Mouse (Mus musculus) intestine, embryonic 15.5 days (tissue): ENCODE measurements at regions not wholly inside any gene's neighbourhood (a gene's known extent, or its start where the extent isn't known, plus 50 kb on each side); places are given as distances from the start of the nearest gene placed in this dataset.

Experiments used
- ATAC-seq: fragments of 200-750 bp; cut with Nextera tagmentation; 2 replicates; pipeline ENCODE4 v1.8.0; 2017; ENCODE audit warnings: moderate TSS enrichment, moderate library complexity
- H3K27ac ChIP-seq: fragments of 300-500 bp; sonication (generic); 2 replicates; pipeline ENCODE4 v1.5.1; 2015; ENCODE audit warnings: mild to moderate bottlenecking, inconsistent platforms
- H3K27me3 ChIP-seq: fragments of 300-500 bp; sonication (generic); replicated peaks from 2 replicates; pipeline ENCODE4 v1.6.1; 2015; ENCODE audit warnings: inconsistent platforms
- H3K36me3 ChIP-seq: fragments of 300-500 bp; sonication (generic); 2 replicates; pipeline ENCODE4 v1.6.1; 2015; ENCODE audit warnings: inconsistent platforms
- H3K4me1 ChIP-seq: fragments of 300-500 bp; sonication (generic); replicated peaks from 2 replicates; pipeline ENCODE4 v1.6.1; 2015; ENCODE audit warnings: inconsistent platforms
- H3K4me2 ChIP-seq: fragments of 300-500 bp; sonication (generic); replicated peaks from 2 replicates; pipeline ENCODE4 v1.6.1; 2015; ENCODE audit warnings: mild to moderate bottlenecking, inconsistent platforms
- H3K4me3 ChIP-seq: fragments of 300-500 bp; sonication (generic); replicated peaks from 2 replicates; pipeline ENCODE4 v1.5.1; 2015; ENCODE audit warnings: inconsistent platforms
- H3K9ac ChIP-seq: fragments of 300-500 bp; sonication (generic); 2 replicates; pipeline ENCODE4 v1.6.1; 2015; ENCODE audit warnings: inconsistent platforms
- H3K9me3 ChIP-seq: fragments of 300-500 bp; sonication (generic); 2 replicates; pipeline ENCODE4 v1.6.1; 2016; ENCODE audit warnings: inconsistent platforms
- WGBS: fragments of 180-500 bp; shearing (Covaris S2); methylation state at CpG from one replicate; pipeline ENCODE4 v1.1.7; 2015; 5-methylcytosine and 5-hydroxymethylcytosine counted together

DNA sequence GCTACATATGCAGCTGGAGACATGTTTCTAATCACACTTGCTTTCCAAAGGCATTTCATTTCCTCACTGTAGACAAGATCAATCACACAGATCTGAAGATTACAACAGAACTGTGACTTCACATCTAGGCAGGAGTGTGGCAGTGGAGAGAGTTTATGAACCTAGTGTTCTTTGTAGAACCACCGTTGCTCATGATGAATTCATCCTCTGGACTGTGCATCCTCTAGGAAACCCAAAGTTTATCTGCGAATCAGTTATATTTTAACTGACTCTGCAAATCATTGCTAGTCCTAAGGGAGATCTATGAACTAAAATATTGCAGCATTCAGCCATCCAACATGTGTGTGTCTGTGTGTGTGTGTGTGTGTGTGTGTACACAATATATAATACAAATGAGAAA, 165.4 kb downstream of the Trib2 start:
- 74% methylated on average over 2 of the region's 2 CpGs for WGBS
- Histone ChIP-seq H3K4me1 (no peaks in the 10 kb centered on the region), H3K9ac (no peak overlapping the region), H3K27ac (no peak overlapping the region), H3K27me3 (no peaks in the 10 kb centered on the region), H3K4me2 (no peak overlapping the region), H3K36me3 (no peaks in the 10 kb centered on the region), H3K4me3 (no peak overlapping the region), H3K9me3 (no peaks in the 10 kb centered on the region)
- no peak for ATAC-seq

DNA sequence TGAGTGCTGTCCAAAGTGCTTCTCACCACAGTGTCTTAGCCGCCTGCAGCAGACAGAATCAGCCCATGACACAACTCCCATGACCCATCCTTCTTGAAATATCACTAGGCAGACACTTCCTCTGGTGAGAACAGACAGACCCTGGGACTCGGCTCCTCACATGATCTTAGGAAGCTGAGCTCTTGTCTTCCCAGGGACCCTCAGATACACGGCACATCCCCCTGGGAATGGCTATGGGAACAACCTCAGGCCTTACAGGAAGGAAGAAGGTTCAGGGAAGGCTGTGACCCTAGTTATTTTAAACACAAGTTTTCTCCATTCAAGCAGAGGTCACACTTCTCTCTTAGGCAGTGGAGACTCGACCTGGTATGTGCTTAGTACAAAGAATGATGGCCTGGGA, 166.8 kb downstream of the Trib2 start:
- WGBS: 57% methylated on average over 4 of the region's 4 CpGs
- H3K9ac ChIP-seq: no peak overlapping the region
- no peaks in the 10 kb centered on the region for H3K4me1 ChIP-seq
- H3K27me3 ChIP-seq: no peaks in the 10 kb centered on the region
- H3K9me3 ChIP-seq: no peaks in the 10 kb centered on the region
- H3K27ac ChIP-seq: no peak overlapping the region
- no peak overlapping the region for H3K4me2 ChIP-seq
- H3K36me3 ChIP-seq: no peaks in the 10 kb centered on the region
- no peak for ATAC-seq
- no peak overlapping the region for H3K4me3 ChIP-seq

DNA sequence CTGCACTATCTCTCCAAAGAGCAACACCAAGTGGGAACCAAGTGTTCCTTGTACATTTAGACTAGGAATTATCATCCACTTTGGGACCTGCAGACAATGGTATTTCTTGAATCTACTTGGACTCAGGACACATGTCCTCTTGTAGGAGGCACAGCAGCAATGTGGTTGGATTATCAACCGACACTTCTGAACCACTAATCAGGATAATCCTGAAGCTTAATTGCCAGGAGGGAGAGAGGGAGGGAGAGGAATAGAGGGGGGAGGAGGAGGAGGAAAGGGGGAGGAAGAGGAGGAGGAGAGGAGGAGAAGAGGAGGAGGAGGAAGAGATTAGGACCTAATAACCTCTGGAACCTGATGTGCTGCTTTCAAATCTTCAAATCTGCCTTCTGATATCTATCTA, 167.5 kb downstream of the Trib2 start:
- H3K27ac ChIP-seq: no peak overlapping the region
- H3K4me3 ChIP-seq: no peak overlapping the region
- no peak overlapping the region for H3K4me2 ChIP-seq
- H3K27me3 ChIP-seq: no peaks in the 10 kb centered on the region
- ATAC-seq: no peak
- H3K4me1 ChIP-seq: no peaks in the 10 kb centered on the region
- H3K9ac ChIP-seq: no peak overlapping the region
- H3K36me3 ChIP-seq: no peaks in the 10 kb centered on the region
- 77% methylated on average over 1 of the region's 1 CpGs for WGBS
- H3K9me3 ChIP-seq: no peaks in the 10 kb centered on the region

DNA sequence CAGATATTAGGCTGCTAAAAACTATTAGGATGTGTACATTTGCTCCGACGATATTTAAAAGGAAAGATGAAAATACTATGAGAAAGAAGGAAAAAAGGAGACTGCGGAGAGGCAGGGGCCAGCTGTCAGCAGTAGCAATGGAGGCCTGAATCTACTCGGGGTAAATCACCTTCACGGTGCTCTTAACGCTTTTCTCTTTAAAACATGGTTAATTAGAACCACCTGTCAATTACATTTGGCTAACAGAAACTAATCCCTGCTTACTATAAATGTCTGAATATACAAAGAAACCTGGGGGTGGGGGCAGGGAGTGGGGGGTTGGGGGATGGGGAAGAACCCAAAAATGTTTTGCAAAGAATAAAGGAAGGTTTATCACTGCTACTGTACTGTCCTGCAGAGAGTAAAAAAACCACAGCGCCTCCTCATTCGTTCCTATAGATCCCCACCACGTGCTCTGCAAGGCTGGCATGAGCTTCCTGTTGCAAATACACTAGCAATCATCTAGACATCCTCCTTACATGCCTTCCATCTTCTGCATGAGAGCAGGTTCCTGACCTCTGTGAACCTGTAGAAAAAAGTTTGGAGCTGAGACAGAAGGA, 172.5 kb downstream of the Trib2 start:
- Histone ChIP-seq H3K9ac (no peak overlapping the region), H3K4me2 (no peak overlapping the region), H3K4me3 (no peak overlapping the region), H3K4me1 (no peaks in the 10 kb centered on the region), H3K36me3 (no peaks in the 10 kb centered on the region), H3K9me3 (no peaks in the 10 kb centered on the region), H3K27ac (no peak overlapping the region), H3K27me3 (no peaks in the 10 kb centered on the region)
- 58% methylated on average over 9 of the region's 9 CpGs for WGBS
- ATAC-seq: no peak

- 55% methylated on average over 3 of the region's 3 CpGs for WGBS
- Histone ChIP-seq H3K27me3 (no peaks in the 10 kb centered on the region), H3K4me1 (no peaks in the 10 kb centered on the region), H3K9me3 (no peaks in the 10 kb centered on the region), H3K27ac (no peak overlapping the region), H3K4me3 (no peak overlapping the region), H3K36me3 (no peaks in the 10 kb centered on the region), H3K9ac (no peak overlapping the region), H3K4me2 (no peak overlapping the region)
- no peak for ATAC-seq
Measured at GRCm38 (mm10) chr12:15643669-15644068, 173.1 kb downstream of the Trib2 start.

- ATAC-seq: no peak
- Histone ChIP-seq H3K27ac (no peak overlapping the region), H3K4me3 (no peak overlapping the region), H3K9me3 (no peaks in the 10 kb centered on the region), H3K4me2 (no peak overlapping the region), H3K36me3 (no peaks in the 10 kb centered on the region), H3K9ac (no peak overlapping the region), H3K4me1 (no peaks in the 10 kb centered on the region), H3K27me3 (no peaks in the 10 kb centered on the region)
- 35% methylated on average over 5 of the region's 5 CpGs for WGBS
Measured at GRCm38 (mm10) chr12:15640320-15640719, 176.4 kb downstream of the Trib2 start.

GRCm38 (mm10) chr12:15629971-15630370, 186.8 kb downstream of the Trib2 start:
- Histone ChIP-seq H3K36me3 (no peaks in the 10 kb centered on the region), H3K4me3 (no peak overlapping the region), H3K9ac (no peak overlapping the region), H3K4me1 (no peaks in the 10 kb centered on the region), H3K27ac (no peak overlapping the region), H3K4me2 (no peak overlapping the region), H3K27me3 (no peaks in the 10 kb centered on the region), H3K9me3 (no peaks in the 10 kb centered on the region)
- ATAC-seq: no peak
- 63% methylated on average over 3 of the region's 3 CpGs for WGBS

DNA sequence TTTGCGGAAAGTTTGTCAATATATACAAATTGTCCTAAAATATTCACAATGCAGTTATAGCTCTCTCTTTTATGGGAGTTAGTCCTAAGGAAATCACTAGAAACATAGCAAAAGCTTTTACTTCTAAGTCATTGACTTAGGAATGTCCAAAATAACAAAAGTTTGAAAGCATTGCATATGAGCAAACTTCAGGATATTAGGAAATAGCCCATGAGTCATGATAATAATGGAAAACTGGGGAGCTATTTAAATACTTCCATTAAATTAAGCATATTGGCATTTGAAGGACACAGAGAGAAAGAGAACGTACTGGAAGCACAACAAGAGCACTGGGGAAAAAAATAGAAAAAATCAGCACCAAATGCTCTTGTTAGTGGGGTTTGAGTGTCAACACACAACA, 197.2 kb downstream of the Trib2 start:
- H3K9ac ChIP-seq: no peak overlapping the region
- no peaks in the 10 kb centered on the region for H3K9me3 ChIP-seq
- H3K36me3 ChIP-seq: no peaks in the 10 kb centered on the region
- no peaks in the 10 kb centered on the region for H3K27me3 ChIP-seq
- no peak overlapping the region for H3K4me3 ChIP-seq
- 87% methylated on average over 2 of the region's 2 CpGs for WGBS
- no peak overlapping the region for H3K27ac ChIP-seq
- no peak for ATAC-seq
- no peaks in the 10 kb centered on the region for H3K4me1 ChIP-seq
- no peak overlapping the region for H3K4me2 ChIP-seq

DNA sequence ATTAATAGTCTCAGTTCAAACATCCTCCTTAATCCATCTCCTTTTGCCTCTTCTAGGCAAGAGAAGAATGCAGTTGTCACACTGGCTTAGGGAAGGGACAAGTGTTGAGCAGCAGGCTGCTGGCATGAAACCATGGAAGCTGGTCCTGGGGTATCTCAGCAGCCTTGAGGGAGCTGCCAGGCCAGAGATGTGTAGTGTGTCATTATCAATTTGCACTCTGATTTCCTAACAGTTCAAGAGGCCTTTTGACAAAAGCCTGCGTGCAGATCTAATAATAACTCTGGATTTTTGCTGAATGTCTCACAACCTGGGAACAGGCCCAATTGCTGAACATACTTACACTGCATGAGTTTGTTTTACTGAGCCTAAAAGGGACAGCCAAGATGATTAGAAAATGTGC, 199.4 kb downstream of the Trib2 start:
- ATAC-seq: peak; percentile 45; the same call in 1 of the 2 replicates
- H3K4me1 ChIP-seq: no peaks in the 10 kb centered on the region
- H3K4me3 ChIP-seq: no peak overlapping the region
- no peaks in the 10 kb centered on the region for H3K36me3 ChIP-seq
- no peak overlapping the region for H3K4me2 ChIP-seq
- 0 out of 2 replicates have a peak overlapping the region, but pooled peaks have one; percentile 14 for H3K27ac ChIP-seq
- H3K9ac ChIP-seq: no peak overlapping the region
- H3K27me3 ChIP-seq: no peaks in the 10 kb centered on the region
- no peaks in the 10 kb centered on the region for H3K9me3 ChIP-seq
- WGBS: 47% methylated on average over 1 of the region's 1 CpGs

GRCm38 (mm10) chr12:15611847-15612580, 204.7 kb downstream of the Trib2 start:
- Histone ChIP-seq H3K27me3 (no peaks in the 10 kb centered on the region), H3K9ac (no peak overlapping the region), H3K4me1 (no peaks in the 10 kb centered on the region), H3K36me3 (no peaks in the 10 kb centered on the region), H3K27ac (no peak overlapping the region), H3K9me3 (no peaks in the 10 kb centered on the region), H3K4me2 (no peak overlapping the region), H3K4me3 (no peak overlapping the region)
- ATAC-seq: no peak
- 60% methylated on average over 5 of the region's 5 CpGs for WGBS

- H3K4me1 ChIP-seq: no peaks in the 10 kb centered on the region
- H3K9me3 ChIP-seq: no peaks in the 10 kb centered on the region
- H3K9ac ChIP-seq: no peak overlapping the region
- no peak overlapping the region for H3K4me2 ChIP-seq
- no peaks in the 10 kb centered on the region for H3K36me3 ChIP-seq
- no peak overlapping the region for H3K27ac ChIP-seq
- no peak for ATAC-seq
- no peaks in the 10 kb centered on the region for H3K27me3 ChIP-seq
- 97% methylated on average over 1 of the region's 1 CpGs for WGBS
- no peak overlapping the region for H3K4me3 ChIP-seq
Measured at GRCm38 (mm10) chr12:15607091-15607490, 209.6 kb downstream of the Trib2 start.

GRCm38 (mm10) chr12:15606095-15606494, 210.6 kb downstream of the Trib2 start:
- Histone ChIP-seq H3K4me3 (no peak overlapping the region), H3K9ac (no peak overlapping the region), H3K36me3 (no peaks in the 10 kb centered on the region), H3K9me3 (no peaks in the 10 kb centered on the region), H3K4me1 (no peaks in the 10 kb centered on the region), H3K27ac (no peak overlapping the region), H3K4me2 (no peak overlapping the region), H3K27me3 (no peaks in the 10 kb centered on the region)
- WGBS: 51% methylated on average over 4 of the region's 4 CpGs
- ATAC-seq: no peak

- 86% methylated on average over 1 of the region's 1 CpGs for WGBS
- no peaks in the 10 kb centered on the region for H3K9me3 ChIP-seq
- H3K27ac ChIP-seq: no peak overlapping the region
- H3K36me3 ChIP-seq: no peaks in the 10 kb centered on the region
- H3K4me3 ChIP-seq: no peak overlapping the region
- H3K27me3 ChIP-seq: no peaks in the 10 kb centered on the region
- no peak overlapping the region for H3K4me2 ChIP-seq
- no peak overlapping the region for H3K9ac ChIP-seq
- ATAC-seq: no peak
- no peaks in the 10 kb centered on the region for H3K4me1 ChIP-seq
Measured at GRCm38 (mm10) chr12:15604630-15605029, 212.1 kb downstream of the Trib2 start.
